Mouse (Mus musculus): ENCODE data around the gene Hbs1l. TPM values are rescaled to one million over a fixed set of nuclear protein-coding genes. Genes with fewer than 3 reads are reported as not detected.

Gene Hbs1l
- total RNA-seq, 2 experiments from 2014 or later = 61.6 to 63.1 TPM

DNA sequence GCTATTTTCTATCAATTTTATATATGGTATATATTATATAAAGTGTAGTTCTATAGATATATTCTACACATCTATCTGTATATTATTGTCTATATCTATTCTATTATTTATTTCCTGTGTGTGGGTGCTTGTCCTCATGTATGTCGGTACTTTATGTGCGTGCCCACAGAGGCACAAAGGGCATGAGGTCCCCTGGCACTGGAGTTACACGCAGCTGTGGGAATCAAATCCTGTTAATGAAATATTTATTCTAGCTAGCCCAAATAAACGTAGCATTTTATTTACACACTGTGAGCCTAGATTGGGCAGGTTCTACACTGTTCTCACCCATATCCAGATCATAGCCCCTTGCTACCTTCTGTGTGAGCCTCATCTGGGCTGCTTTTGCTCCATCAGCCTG lies 63.3 kb downstream of the Hbs1l start:
- DNase-seq (ENCODE audit: low spot score) = no peak

DNA sequence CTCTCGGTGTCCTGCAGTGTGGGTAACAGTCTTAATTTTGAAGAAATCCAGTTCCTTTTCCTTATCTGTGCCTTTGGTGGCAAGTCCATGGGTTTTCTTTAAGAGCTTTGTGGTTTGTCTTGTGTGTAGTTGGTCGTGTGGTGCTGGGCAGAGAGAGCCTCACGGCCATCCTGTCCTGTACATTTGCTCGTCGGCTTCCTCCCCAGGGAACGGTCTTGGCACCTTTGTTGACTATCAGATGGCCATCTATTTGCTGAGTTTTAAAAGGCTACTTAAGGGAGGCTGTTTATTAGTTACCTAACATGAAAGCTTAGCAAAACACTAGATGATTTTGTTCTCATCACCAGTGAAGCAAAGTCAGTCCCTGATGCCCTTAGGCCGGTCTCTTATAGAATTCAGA lies 66.1 kb downstream of the Hbs1l start:
- DNase-seq (ENCODE audit: low spot score) = peak; percentile 74

DNA sequence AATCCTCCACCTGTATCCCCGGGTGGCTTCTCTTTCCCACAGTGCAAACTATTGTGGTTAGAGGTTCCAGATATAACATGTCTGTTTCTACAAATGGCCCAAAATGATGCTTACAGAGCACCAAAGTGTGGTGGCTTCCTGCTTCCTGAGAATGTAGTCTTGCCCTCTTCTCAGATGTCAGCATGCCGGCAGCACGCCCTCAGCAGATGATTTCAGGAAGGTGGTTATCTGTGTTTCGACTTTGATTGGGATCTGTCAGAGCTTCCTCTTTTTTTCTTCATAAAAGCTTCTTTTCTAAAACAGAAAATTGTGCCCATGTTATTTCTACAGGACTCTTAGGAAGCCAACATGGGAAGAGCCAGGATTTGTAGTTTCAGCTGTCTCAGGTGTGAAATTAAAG lies 67.5 kb downstream of the Hbs1l start:
- no peak for DNase-seq (ENCODE audit: low spot score)

DNA sequence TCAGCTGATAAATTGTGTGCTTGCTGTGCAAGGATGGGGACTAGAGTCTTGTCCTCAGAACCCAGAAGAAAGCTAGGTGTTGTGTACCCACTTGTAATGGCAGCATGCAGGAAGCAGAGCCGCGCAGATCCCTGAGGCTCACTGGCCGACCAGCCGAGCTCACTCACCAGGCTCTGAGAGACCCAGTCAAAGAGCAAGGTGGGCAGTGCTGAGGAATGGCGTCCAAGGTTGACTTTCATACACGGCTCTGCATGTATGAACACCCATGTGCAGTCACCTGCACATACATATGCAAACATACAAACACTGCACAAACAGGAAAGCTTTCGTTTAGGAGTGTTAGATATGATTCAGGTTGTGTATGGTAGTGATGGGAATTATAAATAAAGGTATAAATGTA lies 69.2 kb downstream of the Hbs1l start:
- DNase-seq (ENCODE audit: low spot score) = no peak

DNA sequence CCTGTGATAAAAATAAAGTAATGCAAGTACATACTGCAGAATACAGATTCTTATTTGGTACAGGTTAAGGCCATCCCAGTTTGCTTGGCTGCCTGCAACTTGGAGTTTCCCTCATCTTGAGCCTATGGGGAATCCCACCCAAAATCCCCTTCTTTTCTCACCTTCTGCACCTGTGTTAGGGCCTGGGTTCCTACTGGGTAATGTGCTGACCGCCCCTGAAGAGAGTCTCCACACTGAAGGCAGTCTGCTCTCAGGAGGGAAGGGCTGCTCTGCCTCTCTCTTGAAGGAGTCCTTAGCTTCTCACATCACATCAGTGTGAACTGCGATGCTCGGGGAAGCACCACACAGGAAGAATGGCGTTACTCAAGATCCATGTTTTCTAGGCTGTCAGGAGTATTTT lies 70.1 kb downstream of the Hbs1l start:
- DNase-seq (ENCODE audit: low spot score) = no peak

DNA sequence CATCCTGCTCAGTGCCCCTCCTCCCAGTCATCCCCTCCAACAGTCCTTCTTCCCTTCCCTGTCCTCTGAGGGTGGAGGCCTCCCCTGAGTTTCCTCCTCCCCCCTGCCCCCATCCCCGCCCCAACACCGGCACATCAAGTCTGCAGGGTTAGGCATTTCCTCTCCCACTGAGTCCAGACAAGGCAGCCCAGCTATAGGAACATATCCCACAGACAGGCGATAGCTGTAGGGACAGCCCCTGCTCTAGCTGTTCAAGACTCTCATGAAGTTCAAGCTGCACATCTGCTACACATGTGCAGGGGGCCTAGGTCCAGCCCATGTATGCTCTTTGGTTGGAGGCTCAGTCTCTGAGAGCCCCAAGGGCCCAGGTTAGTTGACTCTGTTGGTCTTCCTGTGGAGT lies 70.7 kb downstream of the Hbs1l start:
- DNase-seq (ENCODE audit: low spot score) = no peak

DNA sequence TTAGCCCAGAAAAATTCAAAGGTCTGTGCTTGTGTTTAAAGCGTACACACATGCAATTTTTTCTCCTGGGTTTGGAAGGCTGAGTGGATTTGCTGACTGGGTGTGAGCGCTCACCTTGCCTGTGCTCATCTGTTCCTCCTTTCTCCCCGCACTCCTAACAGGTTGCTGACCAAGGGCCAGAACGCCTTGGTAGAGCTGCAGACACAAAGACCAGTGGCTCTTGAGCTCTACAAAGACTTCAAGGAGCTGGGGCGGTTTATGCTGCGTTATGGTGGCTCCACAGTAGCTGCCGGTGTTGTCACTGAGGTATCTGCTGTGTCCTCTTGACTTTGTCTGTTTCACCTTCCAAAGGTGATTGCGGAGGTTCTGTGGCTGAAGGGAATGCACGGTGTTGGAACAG lies 71.7 kb downstream of the Hbs1l start:
- no peak for DNase-seq (ENCODE audit: low spot score)

DNA sequence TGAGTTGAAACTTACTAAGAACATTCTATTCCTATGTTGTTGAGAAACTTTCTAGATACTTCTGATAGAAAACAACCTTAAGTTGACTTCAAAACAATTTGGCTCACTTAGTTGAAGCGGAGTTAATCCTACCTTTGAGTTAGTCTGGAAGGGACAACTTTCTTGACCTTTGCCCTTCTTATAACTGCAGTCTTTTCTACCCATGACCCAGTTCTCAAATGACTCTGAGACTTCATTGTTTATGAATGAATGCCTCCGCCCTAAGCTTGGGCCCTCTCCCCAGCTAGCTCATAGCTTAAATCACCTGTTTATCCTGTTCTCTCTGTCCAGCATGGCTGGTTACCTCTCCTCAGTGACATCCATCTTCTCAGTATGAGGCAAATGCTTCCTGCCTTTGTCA lies 73.8 kb downstream of the Hbs1l start:
- no peak for DNase-seq (ENCODE audit: low spot score)

DNA sequence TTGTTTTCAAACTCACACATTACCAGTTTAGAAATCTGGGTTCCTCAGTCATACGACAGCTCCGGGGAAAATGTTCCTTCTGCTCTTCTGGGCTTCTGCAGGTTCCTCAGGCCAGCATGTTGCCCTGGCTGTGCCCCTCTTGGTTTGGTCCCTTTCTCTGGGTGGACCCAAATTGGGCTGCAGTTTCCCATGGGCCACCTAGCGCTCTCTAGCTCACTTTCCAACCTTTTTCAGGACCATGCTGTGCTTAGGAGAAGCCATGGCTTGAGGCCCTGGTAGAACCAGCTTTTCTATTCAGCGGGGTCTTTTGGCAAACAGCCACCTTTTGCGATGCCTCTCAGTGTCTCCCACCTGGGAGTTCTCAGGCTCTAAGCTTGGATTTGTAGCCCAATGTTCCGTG lies 76.5 kb downstream of the Hbs1l start:
- no peak for DNase-seq (ENCODE audit: low spot score)

DNA sequence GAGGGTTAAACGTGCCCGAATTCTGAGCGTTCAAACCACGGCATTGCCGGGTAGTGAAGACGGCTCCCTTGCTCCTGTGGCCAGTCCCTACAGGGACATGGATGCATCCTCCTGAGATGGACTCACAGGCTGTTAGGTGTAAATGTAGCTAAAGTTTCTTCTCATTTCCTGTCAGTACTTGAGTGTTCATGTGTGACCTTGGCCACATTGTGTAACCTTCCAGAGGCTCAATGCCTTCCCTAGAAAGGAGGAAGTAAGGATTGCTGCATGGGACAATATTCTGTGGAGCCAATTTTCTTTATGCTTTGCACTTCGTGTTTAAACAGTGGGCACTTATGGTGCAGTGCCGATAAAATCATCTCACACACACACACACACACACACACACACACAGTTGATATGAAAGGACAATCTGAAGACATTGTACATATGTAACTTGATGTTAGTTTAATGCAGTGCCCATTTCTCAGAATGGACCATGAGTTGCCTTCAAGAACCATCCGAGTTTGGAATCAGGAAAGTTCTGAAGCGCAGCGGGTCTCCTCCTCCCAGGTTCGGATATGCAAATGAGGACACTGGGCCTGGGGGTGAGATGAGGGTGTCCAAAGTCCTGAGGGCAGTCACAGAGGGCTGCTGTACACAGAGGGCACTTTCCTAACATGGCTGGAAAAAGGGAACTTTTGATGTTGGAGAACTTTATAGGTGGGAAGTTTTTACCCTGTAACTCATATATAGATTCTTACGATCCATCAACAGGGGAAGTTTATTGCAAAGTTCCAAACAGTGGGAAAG lies 81.1 kb downstream of the Hbs1l start, which contains the start of gene Aldh8a1:
Gene Aldh8a1 (plus strand): TSS at position 610 of the 792 bp plus-strand sequence.
- no peak for DNase-seq (ENCODE audit: low spot score)

DNA sequence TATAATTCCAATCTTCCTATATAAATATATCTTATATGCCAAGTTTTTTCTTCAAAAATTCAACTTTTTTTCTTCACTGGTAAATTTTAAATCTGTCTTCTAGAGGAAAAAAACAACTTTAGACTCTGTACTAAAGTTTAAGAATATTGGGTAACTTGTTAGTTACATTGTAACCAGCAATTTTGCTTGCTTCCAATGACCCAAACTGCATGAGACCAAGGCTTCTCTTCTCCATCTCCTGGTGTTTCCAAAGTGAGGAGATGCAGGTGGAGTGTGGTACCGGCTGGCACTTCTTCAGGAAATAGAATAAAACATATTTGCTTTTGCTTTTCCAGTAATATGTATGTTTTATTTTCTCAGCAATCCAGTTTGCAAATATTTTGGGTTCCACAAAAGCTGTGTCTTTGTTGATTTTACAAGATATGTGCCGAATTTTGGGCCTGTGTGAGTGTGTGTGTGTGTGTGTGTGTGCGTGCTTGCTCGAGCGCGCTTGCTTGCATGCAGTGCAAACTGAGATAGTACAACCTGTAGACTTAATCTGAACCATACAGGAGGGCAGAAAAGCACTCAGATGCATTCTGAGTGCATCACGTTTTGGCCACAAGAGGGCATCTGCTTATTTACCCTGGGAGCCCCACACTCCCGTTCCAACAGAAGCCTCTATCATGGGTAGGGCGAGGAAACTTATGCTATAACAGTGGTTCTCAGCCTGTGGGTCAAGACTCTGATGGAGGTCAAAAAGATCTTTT lies 82.6 kb downstream of the Hbs1l start:
- DNase-seq (ENCODE audit: low spot score) = no peak

DNA sequence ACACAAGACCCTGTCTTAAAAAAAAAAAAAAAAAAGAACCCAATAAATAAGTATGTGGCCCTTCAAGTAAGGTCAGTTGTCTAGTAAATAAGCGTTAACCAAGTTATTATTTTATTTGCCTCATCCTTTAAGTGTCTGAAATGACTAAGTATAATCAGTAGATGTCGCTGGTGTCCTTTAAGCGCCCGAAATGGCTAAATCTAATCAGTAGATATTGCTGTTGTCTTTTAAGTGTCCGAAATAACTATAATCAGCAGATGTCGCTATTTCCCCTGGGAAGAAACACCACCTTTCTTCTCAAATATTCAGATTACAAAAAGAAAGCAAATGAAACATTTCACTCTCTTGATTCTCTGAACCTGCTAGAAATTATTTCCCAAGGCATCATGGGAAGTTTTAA lies 87.1 kb downstream of the Hbs1l start:
- peak; percentile 54 for DNase-seq (ENCODE audit: low spot score)

DNA sequence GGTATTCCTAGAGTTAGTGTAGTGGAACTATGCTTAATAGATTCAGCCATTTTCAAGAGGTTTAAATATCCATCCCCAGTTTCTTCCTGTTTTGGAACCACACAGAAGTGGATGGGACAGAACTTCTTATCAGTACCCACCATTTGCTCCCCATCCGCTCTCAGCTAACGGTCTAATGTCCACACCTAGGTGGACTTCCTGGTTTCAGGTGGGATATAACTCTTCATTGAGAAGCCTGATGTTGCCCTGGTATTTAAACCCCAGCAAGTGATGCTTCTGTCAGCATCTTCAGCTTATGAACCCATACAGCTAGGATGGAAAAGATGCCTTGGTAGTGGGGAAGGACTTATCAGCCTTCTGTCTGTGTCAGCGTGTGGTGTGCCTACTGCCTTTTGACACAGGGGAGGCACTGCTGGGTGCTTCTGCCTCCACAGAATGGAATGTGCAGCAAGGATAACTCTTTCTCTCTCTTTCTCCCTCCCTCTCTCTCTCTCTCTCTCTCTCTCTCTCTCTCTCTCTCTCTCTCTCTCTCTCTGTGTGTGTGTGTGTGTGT lies 89.4 kb downstream of the Hbs1l start:
- no peak for DNase-seq (ENCODE audit: low spot score)

DNA sequence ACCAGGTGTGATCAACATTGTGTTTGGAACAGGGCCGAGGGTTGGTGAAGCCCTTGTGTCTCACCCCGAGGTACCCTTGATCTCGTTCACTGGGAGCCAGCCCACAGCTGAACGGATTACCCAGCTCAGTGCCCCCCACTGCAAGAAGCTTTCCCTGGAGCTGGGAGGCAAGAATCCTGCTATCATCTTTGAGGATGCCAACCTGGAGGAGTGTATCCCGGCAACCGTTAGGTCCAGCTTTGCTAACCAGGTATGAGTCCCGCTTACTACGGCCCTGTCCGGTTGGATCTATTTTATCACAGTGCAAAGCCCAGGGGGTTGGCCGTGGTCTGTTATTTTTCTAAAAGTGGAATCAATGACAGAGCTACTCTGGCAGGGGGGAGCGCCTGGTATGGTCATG lies 93.3 kb downstream of the Hbs1l start:
- DNase-seq (ENCODE audit: low spot score) = no peak

DNA sequence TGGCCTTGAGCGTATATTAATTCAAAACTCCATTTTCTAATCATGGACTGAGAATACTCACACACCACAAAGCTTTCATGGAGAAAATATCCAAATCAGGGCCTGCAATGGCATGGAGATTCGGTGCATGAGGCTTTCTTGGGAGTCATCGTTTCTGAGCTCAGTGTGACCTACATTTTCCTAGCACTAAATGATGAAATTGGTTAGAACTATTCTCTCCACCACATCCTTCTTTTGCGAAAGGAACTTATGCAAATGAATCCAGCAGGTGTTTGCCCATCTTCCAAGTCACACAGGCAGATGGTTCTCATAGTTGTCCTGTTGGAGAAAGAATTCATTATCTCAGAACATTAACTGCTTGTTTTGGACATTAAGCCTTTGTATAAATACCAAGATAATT lies 94.7 kb downstream of the Hbs1l start:
- no peak for DNase-seq (ENCODE audit: low spot score)

DNA sequence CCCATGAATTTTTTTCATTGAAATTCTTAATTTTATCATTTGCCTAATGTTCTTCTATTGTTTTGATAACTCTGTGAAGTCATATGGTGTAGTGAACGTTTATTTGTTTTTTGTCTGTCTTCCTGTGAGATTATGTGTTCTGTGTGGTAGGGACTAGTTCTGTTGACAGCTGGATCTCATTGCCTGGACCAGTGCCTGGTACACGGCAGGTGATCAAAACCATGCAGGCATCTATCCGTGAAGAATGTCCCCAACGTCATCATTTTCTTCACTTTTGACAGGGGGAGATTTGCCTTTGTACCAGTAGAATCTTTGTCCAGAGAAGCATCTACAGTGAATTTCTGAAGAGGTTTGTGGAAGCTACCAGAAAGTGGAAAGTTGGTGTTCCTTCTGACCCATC lies 95.5 kb downstream of the Hbs1l start:
- DNase-seq (ENCODE audit: low spot score) = no peak

DNA sequence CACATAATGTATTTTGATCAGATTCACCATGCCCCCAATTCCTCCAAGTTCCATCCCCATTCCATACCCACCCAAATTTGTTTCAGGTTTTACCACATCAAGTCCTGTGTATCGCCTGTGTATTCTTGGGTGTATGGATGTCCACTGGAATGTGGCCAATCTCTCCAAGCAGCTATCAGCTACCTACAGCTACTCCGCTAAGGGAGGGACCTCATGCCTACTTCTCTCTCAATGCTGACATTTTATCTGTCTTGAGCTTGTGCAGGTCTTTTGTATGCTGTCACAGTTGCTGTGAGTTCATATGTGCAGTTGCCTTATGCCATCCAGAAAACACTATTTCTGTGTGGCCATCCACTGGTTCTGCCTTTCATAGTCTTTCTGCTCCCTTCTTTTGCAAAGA lies 97.6 kb downstream of the Hbs1l start:
- DNase-seq (ENCODE audit: low spot score) = no peak

DNA sequence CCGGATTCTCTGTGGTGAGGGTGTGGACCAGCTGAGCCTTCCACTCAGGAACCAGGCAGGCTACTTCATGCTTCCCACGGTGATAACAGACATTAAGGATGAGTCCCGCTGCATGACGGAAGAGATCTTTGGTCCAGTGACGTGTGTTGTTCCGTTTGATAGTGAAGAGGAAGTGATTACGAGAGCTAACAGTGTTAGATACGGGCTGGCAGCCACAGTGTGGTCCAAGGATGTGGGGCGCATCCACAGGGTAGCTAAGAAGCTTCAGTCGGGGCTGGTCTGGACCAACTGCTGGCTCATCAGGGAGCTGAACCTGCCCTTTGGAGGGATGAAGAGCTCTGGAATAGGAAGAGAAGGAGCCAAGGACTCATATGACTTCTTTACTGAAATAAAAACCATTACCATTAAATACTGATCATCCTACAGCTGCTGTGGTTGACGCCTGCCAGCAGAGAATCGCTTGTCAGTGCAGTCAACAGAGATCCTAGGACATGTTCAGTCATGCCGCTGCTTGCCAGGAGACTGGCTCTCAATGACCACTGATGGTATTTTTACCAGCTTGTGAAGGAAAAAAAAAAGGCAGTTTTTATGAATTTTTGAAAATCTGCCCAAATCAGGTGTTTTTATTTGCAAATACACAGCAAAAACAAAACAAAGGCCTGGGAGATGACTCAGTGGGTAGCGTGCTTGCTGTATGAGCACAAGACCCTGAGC lies 99.8 kb downstream of the Hbs1l start:
- peak; percentile 7 for DNase-seq (ENCODE audit: low spot score)

DNA sequence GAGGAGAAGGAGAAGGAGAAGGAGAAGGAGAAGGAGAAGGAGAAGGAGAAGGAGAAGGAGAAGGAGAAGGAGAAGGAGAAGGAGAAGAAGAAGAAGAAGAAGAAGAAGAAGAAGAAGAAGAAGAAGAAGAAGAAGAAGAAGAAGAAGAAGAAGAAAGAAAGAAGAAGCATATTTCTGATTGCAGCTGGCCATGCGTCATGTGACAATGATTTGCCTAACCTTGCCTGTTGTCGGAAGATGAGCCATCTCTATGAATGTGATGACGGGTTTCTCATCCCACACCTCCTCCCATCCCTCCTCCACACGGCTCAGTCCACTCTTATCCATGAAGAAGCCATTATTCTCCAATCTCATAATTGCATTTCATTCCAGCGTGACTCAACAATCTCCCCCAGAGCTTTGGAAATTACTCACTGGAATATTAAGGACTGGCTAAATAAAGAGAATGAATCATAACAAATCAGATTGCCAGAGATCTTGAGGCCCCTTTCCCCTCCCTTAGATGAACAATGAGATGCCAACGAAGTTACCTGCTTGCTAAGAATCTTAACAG lies 103.2 kb downstream of the Hbs1l start:
- DNase-seq (ENCODE audit: low spot score) = peak; percentile 9

DNA sequence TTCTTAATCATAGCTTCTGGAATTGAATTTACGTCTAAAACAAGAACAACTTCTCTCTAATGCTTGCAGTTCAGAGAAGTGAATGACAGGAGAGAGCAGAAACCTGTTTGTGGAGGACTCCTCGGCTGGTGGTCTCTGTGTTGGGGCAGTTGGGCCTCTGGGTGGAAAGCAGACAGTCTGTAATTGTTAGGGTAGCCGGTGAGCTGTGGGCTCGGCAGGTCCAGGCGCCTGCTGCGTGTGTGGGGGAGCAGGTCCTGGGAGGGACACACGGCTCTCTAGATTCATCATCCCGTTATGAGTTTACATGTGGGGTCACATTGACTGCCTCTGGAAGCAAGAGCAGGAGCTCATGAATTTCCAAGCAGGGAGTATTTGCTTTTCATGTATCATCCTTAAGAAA lies 103.8 kb downstream of the Hbs1l start:
- DNase-seq (ENCODE audit: low spot score) = no peak

DNA sequence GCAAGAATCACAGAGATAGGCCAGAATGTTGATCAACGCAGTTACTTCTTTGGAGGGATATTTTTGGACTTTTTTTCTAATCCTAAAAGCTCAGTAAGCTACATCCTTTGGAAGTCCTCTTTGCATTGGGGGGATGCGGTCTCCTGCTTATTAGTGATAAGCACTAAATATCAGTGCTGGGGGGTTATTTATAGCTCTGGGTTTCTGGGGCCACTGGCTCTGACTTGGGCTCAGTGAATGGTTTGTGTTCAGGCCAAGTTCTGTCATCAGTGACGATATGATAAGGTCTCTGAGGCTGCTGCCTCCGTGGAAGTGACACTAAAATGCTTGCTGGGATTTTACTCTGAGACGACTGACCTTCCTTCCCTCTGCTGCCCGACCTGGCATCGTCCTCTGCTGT lies 104.3 kb downstream of the Hbs1l start:
- no peak for DNase-seq (ENCODE audit: low spot score)

DNA sequence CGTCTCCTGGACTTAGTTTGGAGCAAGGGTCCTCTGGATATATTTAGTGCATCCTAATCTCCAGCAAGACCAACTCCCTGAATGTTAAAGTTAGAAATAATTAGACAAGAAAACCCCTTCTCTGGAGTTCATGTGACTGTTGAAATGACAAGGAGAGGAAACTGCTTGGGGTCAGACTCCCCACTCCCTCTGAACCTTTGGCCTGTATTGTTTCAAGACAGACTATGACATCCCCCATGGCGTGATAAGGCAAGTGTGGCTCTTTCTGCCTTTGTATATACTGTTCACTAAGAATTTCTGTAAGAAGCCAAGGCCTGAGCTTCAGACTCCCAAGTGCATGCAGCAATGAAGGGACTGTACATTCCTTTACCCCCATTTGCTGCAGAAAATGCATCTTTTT lies 104.7 kb downstream of the Hbs1l start:
- DNase-seq (ENCODE audit: low spot score) = no peak

All from gastrocnemius, adult 18-20 months (tissue).